Mouse (Mus musculus): ENCODE measurements around the gene Mdc1.

The Mdc1 gene

GRCm38 (mm10) chr17:35848112-35848511, 6.8 kb downstream of the Mdc1 start:
- DNase-seq (ENCODE audit: low read depth, low spot score) = no peak

- DNase-seq (ENCODE audit: low read depth, low spot score) = no peak
Measured at GRCm38 (mm10) chr17:35850974-35851373, 9.7 kb downstream of the Mdc1 start.

- DNase-seq (ENCODE audit: low read depth, low spot score) = no peak
Measured at GRCm38 (mm10) chr17:35859371-35859770, 18.1 kb downstream of the Mdc1 start.

DNA sequence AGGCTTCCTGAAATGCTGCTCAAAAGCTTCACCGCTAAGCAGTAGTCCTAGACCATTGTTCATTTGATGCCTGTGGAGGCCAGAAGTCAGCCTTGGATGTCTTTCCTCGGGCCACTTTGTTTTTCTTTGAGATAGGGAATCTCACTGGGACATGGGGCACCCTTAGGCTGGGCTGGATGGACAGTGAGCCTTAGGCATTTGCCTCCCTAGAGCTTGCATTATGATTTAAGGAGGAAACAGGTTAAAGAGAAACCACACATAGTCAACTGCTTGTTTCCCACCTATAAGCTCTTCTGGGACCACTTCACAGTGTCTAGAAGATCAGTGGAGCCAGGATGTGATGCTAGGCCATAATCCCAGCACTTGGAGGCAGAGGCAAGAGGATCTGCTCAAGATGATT, 18.5 kb downstream of the Mdc1 start:
- DNase-seq (ENCODE audit: low read depth, low spot score) = no peak

- no peak for DNase-seq (ENCODE audit: low read depth, low spot score)
Measured at GRCm38 (mm10) chr17:35860831-35861197, 19.5 kb downstream of the Mdc1 start.

GRCm38 (mm10) chr17:35861198-35861857, 20.0 kb downstream of the Mdc1 start, which contains the start of gene Nrm:
Gene Nrm, plus strand, starts transcription at chr17:35861318.
- DNase-seq (ENCODE audit: low read depth, low spot score) = no peak

DNA sequence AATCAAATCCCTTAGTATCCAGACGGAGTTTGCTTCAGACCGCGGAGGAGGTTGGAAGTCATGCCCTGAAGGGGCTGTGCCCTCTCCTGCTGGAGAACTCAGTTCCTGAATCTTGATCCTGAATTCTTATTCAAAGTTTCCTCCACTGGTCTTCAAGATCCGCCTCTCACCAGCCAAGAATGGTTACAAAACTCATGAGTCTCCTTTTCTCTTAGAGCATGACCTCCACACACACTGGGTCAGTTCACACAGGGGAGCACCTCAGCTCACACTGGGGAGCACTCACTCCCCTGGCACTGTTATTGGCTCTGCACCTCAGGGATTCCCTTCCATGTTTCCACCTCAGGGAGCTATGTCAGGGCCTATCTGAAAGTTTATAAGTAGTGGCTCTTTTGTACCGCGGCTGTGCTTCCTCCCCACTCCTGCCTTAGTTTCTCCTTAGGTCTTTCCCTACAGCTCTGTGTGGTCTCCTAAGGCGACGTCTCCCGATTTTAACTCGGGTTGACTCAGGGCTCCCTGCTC, 23.6 kb downstream of the Mdc1 start:
- no peak for DNase-seq (ENCODE audit: low read depth, low spot score)

- DNase-seq (ENCODE audit: low read depth, low spot score) = no peak
Measured at GRCm38 (mm10) chr17:35865481-35866280, 24.4 kb downstream of the Mdc1 start, which contains the start of gene Ppp1r18. Gene Ppp1r18, plus strand, starts transcription at chr17:35865593.

DNA sequence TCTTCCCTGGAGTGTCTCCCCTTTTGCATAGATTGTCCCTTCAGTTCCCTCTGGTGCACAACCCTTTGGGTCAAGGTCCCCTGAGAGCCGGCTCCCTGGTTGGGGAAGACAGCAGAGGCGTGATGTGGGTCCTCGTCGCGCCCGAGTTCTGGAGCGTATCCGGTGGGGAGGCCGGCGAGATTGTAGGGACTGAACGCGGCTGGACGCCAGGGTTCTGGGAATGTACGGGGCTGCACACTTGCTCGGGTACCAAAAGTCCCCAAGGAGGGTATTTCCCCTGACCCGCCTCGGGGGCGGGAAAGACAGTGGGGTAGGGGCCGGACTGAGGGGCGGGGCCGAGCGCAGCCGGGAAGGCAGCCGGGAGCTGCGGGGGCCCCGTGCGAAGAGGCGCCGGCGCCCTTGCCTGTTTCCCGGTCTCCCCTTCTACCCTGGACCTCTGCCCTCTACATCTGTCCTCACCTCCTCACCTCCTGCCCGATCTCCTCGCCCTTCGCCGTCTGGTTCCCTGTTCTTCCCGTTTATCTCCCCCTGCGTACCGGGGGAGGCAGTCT, 25.0 kb downstream of the Mdc1 start:
- DNase-seq (ENCODE audit: low read depth, low spot score) = no peak

DNA sequence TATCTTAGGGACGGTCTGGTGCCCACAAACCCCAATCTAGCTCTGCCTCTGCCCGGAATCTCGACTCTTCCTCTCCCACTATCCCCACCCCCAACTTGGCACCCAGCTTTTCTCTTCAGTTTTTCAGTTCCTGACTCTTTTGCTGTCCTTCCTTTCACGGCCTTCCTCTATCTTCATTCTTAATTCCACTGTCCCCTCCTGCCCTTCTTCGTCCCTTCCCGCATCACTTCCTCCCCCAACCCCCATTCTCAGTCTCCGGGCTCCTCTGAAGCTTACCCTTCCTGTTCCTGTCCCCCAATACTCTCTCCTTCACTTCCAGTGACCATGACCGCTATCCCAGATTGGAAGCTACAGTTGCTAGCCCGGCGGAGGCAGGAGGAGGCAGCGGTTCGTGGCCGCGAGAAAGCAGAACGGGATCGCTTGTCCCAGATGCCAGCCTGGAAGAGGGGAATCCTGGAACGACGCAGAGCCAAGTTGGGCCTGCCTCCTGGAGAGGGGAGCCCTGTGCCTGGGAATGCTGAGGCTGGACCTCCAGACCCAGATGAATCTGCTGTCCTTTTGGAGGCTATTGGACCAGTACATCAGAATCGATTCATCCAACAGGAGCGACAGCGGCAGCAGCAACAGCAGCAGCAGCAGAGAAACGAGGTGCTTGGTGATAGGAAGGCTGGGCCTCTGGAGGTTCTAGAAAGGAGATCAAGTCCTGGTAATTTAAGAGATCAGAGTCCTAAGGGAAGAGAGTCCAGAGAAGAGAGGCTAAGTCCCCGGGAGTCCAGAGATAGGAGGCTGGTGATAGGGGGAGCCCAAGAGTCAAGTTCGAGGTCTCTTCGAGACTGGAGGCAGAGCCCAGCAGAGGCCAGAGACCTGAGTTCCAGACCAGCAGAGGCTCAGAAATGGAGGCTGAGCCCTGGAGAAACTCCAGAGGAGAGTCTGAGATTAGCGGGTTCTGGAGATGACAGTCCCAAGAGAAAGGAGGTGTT, 25.9 kb downstream of the Mdc1 start:
- DNase-seq (ENCODE audit: low read depth, low spot score) = no peak

GRCm38 (mm10) chr17:35868165-35868820, 27.0 kb downstream of the Mdc1 start:
- no peak for DNase-seq (ENCODE audit: low read depth, low spot score)

GRCm38 (mm10) chr17:35868961-35869345, 27.6 kb downstream of the Mdc1 start:
- DNase-seq (ENCODE audit: low read depth, low spot score) = no peak

DNA sequence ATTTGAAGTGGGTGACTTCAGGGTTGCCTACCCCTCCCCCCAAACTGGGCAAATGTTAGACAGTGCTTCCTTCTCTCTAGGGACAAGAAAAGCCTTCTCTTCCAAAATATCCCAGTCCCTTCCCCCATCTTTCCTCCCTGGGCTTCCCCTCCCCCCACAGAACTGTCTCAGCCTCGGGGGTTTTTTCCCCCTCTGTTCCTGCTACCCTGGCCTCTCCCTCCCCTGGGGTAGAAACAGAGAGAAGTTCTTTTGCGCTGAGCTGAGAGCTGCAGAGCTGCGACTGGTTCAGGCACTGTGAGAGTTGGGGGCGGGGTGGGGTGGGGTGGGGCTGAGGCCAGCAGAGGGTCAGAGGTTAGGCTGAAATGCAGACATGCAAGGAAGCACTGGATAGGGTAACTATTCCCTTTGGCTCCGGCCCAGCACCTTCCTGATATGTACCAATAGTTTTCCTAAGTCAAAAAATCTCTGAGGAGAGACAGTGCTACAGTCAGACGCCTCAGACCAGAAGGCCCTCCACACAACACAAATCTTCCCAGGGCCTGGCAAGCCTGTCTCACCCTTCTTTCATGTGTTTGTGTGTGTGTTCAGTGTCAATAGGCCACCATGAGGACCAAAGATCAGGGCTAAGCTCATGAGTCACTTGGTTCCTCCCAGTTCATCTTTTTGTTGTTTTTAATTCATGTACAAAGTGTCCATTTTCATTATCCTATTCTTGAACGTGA, 28.2 kb downstream of the Mdc1 start:
- DNase-seq (ENCODE audit: low read depth, low spot score) = no peak

DNA sequence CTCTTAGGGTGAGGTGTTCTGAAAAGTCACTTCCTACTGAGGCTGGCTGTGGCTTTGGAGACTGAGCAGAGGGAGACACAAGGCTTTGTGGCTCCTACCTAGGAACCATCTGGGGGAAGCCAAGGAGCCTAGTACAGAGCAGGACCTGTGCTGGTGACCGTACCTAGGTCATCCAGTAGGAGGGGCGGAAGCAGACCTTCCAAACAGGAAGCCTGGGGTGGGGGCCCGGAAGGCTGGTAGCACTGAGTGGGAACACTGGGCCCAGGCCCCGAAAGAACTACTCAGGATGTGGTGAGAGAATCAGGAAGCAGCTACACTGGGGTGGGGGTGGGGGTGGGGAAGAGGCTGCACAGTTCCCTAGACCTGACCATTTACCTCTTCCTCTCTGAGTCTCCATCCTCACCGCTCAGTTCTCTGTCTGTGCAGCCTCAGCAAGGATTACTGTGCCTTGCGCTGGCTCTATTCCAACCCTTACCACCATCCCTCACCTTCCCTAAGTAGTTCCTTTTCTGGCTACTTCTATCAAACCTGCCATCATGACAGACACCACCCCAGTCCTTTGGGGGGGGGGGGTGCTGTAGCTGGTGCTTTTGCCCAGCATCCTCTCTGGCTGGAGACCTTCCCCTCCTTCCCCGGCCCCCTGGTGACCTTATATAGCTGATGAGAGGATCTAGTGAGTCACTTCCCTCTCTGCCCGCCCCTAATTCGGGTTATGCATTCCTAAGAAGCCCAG, 29.0 kb downstream of the Mdc1 start:
- no peak for DNase-seq (ENCODE audit: low read depth, low spot score)

- no peak for DNase-seq (ENCODE audit: low read depth, low spot score)
Measured at GRCm38 (mm10) chr17:35870884-35871696, 29.8 kb downstream of the Mdc1 start.

DNA sequence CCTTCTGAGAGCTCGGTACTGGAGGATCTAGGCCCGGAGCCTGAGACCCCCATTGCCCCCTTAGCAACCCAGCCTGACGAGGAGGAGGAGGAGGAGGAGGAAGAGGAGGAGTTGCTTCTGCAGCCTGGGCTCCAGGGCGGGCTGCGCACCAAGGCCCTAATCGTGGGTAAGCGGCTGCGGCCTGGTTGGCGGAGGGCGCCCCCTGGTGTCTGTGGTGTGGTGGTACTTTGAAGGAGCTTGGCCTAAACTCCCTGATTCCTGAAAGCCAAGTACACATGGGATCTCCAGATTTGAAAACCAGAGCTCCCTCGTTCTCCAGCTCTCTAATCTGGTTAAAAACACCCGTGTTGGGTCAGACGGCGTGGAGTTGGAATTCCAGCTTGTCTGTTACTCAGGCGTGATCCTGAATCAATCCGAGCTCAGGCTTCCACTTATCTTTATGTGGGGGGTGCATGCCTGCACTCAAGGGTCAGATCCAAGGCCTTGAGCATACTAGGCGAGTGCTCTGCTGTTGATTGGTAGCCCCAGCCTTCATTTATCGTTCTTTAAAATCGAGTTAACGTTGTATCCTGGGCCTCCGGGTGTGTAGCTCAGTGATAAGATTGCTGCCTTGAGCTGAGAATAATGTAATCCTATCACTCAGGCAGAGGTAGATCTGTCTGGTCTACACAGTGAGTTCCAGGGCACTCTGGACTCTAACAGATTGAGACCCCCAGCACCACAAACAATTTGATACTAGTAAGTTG, 32.6 kb downstream of the Mdc1 start:
- DNase-seq (ENCODE audit: low read depth, low spot score) = no peak

DNA sequence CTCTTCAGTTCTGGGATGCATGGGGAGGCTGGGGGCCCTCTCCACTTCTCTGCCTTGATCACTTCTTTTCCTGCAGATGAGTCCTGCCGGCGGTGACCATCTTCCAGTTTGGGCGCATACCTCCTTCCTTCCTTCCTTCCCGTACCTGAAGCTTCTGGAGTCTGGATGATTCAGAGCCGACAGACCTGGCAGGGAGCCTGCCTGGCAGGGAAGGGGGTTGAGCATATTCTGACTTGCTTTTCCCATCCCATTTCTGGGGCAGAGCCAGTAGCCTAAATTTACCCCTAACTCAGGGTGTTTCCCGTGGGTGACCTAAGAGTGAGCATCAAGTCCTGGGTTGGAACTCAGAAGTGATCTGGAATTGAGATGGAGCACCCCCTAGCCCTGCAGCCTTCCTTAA, 33.4 kb downstream of the Mdc1 start:
- no peak for DNase-seq (ENCODE audit: low read depth, low spot score)
